Mouse (Mus musculus): Measurements from ENCODE around the gene Gm38392.

DNA sequence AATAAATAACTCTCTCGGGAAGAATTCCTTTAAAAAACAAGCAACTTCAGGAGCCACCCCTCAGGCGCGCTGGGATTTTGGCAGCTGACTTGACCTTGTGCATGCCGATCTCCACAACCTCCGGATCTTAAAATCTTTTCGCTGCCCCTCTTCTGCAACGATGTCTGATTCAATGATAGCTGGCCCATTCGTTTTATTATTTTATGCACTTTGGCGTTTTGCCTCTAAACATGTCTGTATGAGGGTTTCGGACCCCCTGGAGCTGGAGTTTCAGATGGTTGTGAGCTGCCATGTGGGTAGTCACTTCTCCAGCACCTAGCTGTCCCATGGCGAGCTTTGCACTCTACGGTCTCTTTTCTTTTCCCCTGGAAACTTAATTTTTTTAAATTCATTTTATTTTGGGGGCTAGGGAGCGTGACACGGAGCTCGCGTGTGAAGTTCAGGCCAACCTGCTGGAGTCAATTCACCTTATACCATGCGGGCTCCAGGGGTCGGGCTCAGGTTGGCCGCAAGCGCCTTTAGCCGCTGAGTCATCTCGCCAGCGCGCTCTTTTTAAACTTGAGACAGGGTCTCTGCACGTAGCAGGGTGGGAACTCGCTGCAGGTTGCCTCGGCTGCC, 48.5 kb upstream of the Gm38392 start:
- no peak for TF ChIP-seq CTCF (IDR thresholded peaks at IDR 0.05; ENCODE audit: low read depth)
- no peak for TF ChIP-seq EP300 (IDR thresholded peaks at IDR 0.05; ENCODE audit: low read depth)

Data from heart, postnatal 0 days (tissue).